Mouse (Mus musculus) frontal cortex, postnatal 10 days (tissue): ENCODE measurements around the gene Atp5k.

Source experiments
- DNase-seq, 2 experiments: peaks; one replicate each; pipeline ENCODE4 v3.0.0; 2022; ENCODE audit warnings: low spot score in 2 of 2, mixed read lengths in 1 of 2

Atp5k gene

DNA sequence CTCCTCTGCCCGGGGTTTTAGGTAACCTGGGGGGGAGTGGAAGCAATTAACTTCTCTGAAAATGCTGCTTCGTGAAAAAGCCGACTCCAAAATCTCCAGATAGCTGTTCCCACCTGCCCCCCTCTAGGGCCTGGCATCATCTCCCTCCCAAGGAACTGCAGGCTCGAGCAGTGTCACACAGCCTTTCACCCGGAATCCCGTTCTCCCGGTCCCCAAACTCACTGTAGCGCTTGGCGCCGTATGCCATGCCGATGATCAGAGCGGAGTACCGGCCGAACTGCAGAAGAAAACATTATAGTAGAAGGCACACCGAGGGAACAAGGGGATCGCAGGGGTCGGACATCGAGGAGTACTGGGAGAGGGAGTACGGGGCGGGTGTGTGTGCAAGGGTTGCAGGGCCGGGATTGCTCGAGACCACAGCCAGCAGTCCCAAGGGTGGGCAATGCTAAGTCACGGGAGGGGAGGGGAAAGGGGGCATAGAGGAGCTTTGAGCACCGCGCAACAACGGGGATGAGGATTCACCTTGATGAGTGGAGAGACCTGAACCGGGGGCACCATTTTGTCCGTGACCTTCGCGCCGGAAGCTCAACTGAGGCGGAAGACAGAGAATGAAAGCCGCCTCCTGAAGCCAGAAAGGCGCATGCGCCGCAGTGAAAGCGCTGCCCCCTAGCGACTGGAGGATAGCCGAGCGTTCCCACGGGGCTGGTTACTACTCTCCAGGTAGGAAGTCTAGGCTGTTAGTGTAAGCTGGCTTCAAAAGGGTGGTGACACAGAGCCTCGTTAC, at the start of gene Atp5k:
Gene Atp5k, minus strand, starts transcription at position 645 of the 784 bp plus-strand sequence.
- DNase-seq: peak; percentile 87 to 91

DNA sequence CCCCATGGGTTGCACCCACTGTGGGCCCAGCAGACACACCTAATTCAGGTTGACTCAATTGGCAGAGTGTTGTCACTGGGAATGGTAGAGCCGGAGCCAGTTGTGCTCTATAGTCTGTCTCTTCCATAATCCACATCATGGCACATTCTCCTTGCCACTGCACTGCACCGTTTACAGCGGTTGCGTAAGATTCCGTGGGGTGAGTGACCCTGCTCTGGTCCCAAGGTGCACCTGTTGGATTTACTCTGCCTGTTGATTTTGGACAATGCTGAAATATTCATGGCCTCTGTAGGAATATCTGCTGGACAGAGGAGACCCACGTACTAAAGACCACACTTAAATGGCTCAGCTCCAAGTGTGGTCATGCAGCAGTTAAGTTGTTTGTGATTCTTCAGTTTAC, 48.8 kb upstream of the Atp5k start:
- DNase-seq: no peak

DNA sequence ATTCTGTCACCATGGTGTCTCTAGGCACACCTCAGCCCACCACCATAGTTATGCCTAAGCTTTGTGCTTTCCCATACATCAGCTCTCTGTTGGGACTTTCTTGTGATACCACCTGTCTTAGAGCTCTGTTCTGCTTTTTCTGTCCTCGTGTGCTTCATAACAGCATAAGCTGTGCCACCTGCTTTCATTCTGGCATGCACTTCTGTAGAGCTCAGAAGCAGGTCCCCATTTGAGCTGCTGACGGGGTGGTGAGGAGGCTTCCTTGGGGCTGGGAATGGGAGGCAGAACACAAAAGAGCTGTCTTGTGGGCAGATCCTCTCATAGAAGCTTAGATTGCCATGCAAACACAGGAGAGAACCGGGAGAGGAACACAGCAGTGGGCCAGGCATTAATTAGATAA, 41.7 kb upstream of the Atp5k start:
- no peak for DNase-seq

DNA sequence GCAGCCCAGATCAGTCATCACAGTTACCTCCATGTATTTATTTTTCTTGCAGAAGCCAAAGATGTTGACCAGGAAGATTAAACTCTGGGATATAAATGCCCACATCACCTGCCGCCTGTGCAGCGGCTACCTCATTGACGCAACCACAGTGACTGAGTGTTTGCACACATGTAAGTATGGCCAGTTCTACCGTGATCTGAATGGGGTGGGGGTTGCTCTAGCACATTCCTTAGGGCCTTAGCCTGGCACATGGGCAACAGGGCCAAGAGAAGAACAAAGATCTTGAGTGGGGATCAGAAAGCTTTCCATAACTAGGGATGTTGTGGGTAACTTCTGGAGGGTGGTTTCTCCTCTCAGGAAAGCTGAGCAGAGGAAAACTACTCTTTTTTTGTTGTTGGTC, 39.5 kb upstream of the Atp5k start:
- DNase-seq: no peak

DNA sequence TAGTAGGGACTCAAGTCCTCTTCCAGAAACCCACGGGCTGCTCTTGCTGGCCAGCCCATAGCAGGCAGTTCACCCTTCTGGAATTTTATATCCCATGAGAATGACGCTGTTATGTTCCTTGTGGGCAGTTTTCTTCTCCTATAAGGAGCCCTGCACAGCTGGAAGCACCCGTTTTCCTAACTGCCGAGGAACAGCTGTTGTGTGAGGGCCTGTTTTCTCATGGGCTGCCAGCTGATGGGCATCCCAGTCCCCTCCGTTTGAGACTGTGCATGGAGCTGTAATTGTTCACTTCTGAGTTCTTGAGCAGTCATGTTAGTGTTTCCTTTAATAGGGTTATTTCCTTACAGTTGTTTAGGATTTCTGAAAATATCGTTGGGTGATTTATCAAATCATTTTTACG, 35.4 kb upstream of the Atp5k start:
- no peak for DNase-seq

DNA sequence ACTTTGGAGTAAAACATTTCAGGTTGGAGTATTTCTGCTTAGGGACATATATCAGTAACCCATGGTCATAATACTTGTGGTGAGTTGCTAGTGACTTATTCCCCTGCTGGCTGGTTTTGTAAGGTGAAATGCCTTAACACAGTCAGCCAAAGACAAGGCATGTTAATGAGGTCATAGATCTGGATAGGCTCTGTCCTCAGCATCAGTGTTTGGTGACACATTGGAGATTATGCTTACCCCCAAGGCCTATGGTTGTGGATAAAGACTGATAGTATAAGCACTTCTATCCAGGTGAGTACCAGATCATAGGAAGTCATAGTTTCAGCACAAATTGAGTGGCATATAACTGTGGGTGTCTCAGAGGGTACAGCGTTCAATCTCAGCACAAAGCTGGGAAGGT, 32.4 kb upstream of the Atp5k start:
- DNase-seq: no peak

DNA sequence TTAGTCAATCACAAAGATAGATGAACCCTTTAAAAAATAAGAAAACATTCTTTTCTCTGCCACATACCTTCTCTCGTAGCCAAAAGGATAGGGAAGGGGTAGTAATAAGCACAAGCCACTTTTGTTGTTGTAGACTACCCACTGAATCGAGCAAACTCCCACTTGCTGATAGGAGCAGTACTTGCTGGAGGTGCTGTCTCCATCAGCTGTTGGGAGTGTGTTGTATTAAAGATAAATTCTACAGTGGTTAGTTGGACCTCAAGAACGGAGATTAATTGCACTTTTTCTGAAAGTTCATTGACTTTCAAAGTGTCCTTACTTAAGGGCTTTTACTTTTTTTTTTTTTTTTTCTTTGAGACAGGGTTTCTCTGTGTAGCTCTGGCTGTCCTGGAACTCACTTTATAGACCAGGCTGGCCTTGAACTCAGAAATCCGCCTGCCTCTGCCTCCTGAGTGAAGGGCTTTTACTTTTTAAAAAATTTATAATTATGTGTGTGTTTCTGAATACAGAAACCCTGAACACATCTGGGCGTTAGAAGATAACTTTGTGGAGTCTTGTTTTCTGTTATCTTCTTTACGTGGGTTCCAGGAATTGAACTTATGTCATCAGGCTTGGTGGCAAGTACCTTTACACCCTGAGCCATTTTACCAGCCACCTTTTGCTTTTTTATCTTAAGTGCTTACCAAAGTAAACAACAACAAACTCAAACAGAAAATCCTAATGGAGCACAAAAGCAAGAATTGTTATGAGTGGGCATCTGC, 31.1 kb upstream of the Atp5k start:
- DNase-seq: no peak

DNA sequence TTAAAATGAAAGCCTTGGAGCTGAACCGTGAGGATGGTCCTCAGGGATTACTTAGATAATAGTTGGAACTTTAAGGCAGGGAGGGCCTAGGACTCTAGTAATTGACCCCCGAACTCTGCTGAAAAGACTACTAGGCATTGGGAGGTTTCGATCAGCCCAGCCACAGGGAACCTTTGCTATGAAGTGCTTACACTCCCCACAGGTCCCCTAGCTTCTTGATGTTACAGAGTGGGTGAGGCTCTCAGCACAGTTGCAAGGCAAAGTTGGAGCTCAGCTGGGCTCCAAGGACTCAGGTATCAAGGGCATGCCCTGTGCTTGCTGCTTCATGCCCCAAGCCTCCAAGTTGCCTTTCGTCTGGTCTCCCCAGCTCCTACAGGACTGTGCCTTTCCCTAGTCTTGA, 28.2 kb upstream of the Atp5k start:
- no peak for DNase-seq

DNA sequence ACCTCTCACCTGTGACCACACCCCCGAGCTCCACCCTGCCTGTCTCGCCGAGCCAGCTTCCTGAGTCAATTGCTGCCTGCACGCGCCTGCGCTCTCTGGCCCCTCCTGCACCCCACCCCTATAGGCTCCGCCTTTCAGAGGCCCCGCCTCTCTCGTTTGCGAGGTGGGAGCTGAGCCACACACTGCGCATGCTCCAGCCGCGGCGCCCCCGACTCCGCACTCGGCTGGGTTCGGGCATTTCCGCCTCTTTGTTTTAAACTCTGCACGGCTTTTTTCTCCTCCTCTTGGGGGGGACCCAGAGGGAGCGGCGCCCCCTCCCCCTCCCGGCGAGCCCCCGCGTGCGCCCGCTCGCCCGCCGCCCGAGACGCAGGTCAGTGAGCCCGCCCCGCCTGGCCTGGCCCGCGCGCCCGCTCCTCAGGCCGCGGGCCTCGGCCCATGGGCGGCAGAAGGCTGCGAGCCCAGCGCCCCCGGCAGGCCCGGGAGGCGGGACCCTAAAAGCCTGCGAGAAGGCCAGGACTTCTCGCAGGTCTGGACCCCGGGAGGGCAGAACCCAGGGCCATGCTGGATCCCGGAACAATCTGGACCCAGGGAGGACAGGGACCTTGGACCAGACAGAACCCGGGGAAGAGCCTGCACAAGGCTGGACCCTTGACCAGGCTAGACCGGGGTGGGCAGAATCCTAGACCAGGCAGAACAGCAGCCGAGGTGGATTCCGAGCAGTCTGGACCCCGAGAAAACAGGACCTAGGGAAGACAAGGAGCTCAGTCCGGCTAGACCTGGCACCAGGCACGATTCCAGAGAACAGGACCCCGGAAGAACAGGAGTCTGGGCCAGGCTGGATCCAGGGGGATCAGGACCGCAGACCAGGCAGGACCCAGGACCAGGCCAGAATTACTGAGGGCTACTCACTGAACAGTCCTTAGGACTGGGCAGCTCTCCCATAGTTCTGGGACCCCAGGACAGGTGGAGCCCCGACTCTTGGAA, 27.1 kb upstream of the Atp5k start, which contains the start of gene Pcgf3:
Gene Pcgf3, plus strand, starts transcription at position 151 of the 984 bp plus-strand sequence.
- peak; percentile 94 to 96 for DNase-seq

DNA sequence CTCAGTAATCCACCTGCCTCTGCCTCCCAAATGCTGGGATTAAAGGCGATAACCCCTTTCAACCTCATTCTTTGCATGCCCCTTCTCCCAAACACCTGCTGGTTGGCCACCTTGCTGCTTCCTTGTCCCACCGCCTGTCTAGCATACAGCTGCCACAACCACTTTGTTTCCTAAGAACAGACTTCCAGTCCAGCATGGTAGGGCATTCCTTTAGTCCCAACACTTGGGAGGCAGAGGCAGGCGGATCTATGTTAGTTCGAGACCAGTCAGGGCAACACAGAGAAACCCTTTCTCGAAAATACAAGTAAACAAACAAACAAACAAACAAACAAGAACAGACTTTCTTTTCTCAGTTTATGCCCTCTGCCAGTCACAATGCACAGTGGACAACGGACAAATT, 26.2 kb upstream of the Atp5k start:
- DNase-seq: no peak

DNA sequence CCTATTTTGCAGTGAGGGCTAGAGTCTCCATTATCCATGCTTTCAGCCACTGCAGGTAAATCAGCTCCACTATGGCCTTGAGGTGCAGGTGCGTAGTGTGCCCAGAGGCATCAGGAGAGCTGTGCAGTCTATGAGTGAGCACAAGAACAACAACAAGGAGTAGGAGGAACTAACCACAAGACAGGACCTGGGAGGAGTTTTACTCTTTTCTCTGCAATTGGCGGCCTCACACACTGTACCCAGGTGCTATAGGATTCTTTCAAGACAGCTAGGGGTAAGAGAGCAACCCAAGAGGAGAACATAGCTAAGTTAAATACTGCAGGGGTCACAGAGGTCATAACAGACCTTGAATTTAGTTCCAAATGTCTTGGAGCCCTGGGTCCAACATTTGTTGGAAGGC, 24.5 kb upstream of the Atp5k start:
- no peak for DNase-seq

DNA sequence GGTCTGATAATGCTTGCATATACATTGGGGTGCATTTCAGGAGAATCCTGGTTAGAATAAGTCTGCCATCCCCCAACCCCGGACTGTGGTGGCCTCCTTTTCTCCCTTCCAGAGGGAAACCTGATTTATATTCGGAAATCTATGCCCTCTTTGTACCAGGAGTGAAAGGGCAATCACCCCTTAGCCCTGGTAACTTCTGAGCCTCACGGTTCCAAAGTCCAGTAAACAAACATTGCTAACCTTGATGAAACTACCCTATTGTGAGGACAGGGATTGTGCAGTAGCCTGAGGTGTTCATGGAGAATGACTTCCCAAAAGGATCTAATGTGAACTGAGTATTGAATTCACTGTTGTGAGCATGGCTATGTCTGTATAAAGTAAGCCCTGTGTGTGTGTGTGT, 19.8 kb upstream of the Atp5k start:
- no peak for DNase-seq

DNA sequence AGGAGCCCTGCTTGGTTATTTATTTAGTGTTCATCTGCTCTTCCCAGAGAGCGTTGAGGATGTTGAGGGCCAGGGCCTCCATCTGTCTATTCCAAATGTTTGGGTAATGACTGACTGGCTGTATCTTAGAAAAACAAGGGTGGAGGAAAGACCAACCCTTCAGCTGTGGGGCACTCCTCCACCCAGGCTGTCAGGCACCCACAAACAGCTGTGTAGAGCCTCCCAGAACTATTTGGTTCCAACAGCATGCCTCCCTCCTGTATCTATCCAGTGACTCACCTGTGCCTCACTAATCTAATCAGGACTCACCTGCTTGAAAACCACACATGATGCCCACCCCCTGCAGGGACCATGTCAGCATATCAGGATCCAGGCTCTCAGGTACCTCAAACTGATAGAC, 18.2 kb upstream of the Atp5k start:
- DNase-seq: no peak

DNA sequence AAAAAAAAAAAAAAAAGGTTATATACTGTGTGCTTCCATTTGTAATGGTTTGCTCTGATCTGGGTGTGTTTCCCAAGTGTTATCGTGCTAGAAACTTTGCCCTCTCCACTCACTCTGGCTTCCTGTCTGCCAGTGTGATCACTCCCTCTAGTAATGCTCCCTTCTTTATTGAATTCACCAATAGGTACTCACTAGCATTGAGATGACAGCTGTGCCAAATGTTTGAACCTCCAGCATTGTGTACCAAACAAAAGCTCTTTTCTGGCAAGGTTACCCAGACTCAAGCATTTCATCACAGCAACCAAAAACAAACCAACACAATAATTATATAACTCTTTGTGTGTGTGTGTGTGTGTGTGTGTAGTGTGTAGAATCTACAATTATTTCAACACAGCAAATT, 17.4 kb upstream of the Atp5k start:
- DNase-seq: no peak

DNA sequence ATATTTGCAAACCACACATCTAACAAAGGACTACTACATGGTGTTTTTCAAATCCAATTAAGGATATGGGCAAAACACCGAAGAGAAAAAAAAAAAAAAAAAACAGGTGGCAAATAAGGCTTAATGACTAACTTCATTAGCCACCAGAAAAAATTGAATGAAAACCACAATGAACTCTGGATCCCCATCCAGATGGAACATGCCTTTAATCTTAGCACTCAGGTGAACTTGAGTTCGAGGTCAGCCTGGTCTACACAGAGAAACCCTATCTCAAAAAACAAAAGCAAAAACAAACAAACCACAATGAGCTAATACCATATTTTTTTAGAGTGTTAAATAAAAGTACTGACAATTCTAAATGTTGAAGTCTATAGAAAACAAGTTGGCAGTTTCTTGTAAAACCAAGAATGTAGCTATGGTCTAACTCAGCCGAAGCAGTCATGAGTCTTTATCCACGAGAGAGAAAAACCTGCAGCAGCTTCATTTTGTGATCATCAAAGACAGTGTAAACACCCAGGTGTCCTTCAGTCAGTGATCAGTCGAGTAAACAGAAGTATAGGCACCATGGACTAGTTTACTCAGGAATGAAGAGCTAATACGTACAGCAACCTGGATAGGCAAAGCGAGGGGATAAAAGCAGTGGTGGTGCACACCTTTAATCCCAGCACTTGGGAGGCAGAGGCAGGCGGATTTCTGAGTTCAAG, 16.7 kb upstream of the Atp5k start:
- no peak for DNase-seq

DNA sequence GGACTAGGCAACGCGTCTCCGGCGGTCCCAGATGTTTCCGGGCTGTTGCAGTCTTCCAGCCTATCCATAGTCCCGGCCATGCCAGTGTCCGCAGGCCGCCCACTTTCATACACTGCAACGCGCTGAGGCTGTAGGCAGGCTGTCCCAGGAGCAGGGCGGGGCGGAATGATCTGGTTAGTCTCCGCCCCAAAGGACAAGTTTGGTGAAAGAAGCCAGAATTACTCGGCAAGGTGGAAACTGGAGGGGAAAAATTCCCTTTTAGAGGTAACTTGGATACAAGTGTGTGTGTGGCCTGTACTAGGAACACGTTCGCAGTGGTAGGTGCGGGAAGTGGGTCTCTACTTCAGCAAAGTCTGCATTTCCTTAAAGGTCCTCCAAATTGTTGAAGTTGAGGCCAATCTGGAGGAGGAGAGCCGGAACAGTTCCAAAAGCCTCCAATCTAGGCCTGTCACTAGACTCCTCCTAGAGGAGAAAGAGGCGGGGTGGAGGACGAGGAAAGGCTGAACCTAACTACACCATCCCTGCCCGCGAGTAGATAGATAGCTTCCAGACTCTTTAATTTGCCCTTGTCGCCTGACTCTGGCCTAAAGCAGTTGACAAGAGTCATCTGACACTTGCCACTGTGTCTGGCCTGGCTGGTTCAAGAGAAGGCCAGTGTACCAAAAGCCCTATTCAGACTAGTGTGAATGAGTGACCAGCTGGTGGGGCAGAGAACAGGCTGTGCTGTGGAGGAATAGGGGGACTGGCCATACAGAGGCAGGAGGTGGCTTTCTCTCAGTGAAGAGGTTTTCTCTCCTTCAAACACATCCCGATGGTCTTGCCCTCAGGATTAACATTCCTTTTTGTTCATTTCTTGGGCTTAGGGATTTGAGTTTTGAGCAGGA, 14.8 kb upstream of the Atp5k start, which contains the start of gene Mfsd7a:
Gene Mfsd7a, minus strand, starts transcription at position 107 of the 884 bp plus-strand sequence.
- no peak for DNase-seq

DNA sequence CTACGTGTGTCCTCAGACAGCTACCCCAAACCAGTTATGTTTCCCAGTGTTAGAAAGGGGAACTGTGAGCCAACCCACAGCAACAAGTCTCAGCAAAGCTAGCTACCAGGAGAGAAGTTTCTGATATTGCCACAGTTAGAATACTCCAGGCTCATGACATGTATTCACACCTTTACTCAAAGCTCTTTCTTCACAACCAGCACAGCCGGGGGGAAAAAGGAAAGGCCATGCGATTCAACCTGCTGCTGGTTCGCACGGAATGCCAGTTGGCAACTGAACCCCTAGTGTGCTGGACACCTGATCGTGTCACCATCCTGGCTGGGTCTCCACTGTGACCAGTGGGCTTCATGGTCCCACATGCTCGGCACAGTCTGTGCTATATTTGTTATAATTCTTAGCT, 13.6 kb upstream of the Atp5k start:
- no peak for DNase-seq

DNA sequence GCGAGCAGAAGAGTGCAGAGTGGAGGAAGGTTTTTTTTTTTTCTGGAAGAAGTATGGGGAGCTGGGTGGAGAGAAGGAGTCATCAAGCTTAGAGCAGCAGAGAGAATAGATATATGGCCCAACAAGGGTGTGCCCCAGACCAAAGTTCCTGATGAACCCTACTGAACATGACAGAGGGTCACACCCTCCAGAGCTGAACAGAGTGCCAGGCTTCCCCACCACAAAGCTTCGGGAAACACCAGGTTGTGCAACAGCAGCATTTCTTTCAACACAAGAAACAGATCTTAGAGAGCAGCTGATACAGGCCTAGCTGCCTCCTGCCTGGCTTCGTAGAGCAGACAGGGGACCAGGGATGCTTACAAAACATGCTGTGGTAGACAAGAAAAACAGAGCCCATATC, 12.7 kb upstream of the Atp5k start:
- DNase-seq: no peak

DNA sequence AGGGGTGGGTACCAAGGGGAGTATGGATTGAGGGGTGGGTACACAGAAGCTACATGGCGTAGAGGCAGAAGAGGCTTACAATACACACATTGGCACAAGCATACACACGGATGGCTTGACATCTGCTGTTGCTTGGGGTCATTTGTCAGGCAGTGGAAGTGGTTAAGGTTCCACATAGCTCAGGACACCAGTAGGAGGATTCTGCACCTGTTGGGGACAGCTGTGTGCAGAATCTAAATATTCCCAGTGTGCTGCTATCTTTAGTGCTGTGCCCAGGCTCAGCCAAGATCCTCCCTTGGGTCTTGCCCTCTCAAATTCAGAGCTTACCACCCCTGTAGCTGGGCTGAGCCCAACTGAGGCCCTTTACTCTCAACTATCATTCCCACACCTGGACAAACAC, 1.9 kb upstream of the Atp5k start:
- no peak for DNase-seq

DNA sequence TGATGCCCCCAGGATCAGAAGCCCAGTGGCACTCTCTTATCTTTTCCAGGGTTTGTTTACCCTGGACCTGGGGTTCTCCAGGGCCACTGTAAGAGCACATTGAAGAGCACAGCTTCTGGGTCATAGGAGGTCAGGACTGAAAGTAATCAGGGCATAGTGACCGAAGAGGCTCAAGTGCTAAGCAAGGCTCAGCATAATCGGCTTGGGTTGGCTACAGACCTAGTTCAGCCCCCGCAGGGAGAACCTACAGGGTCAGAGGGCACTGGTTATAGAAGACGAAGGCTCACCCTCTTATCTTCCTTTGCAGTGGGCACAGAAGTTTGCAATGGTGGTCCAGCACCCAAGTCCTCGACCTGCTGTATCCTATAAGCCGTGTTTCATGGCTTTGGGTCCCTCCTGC, 3.1 kb downstream of the Atp5k start:
- DNase-seq: no peak
